Mouse (Mus musculus): ENCODE measurements around the gene Slc38a9.

- TF ChIP-seq CTCF (IDR thresholded peaks at IDR 0.05; ENCODE audit: borderline replicate concordance, insufficient read depth, low read length), result no peak
- no peak for TF ChIP-seq POLR2A (IDR thresholded peaks at IDR 0.05; ENCODE audit: low read depth, low read length)
Measured at GRCm38 (mm10) chr13:112652205-112652604, 8.3 kb upstream of the Slc38a9 start, which contains the start of gene Ddx4.
